Mouse (Mus musculus): ENCODE data around the gene Litaf. TPM values are rescaled to one million over a fixed set of nuclear protein-coding genes. Genes with fewer than 3 reads are reported as not detected.

Litaf gene
- polyA plus RNA-seq, 1 experiment from 2014 or later: 66.8 TPM

Small RNAs within 50 kb of the gene (microRNA-seq; reads per million reads assigned to microRNA genes)
- not detected for gene Gm26268

Other genes with a start within 250 kb of the Litaf start
- 2.1 and 3.5 TPM in 2 replicates for gene Rmi2, start 231.1 kb downstream of the Litaf start, polyA plus RNA-seq (2015; fragmentation: Nextera tagmentation; extraction: Ambion mirVana)
- gene Snn, start 5.2 kb downstream of the Litaf start, polyA plus RNA-seq (2015; fragmentation: Nextera tagmentation; extraction: Ambion mirVana): 34.0 and 43.3 TPM in 2 replicates
- gene Txndc11, start 68.5 kb upstream of the Litaf start, polyA plus RNA-seq (2015; fragmentation: Nextera tagmentation; extraction: Ambion mirVana): 26.2 and 30.5 TPM in 2 replicates
- gene Zc3h7a, start 110.2 kb upstream of the Litaf start, polyA plus RNA-seq (2015; fragmentation: Nextera tagmentation; extraction: Ambion mirVana): 55.8 and 71.4 TPM in 2 replicates
- 111 TPM in 2 replicates for gene Rsl1d1, start 137.2 kb upstream of the Litaf start, polyA plus RNA-seq (2015; fragmentation: Nextera tagmentation; extraction: Ambion mirVana)
- gene Gspt1, start 188.2 kb upstream of the Litaf start, polyA plus RNA-seq (2015; fragmentation: Nextera tagmentation; extraction: Ambion mirVana): 46.3 and 52.3 TPM in 2 replicates
- 0.20 TPM in 1 of 2 replicates, not detected in the other for gene Tnfrsf17, start 247.7 kb upstream of the Litaf start, polyA plus RNA-seq (2015; fragmentation: Nextera tagmentation; extraction: Ambion mirVana)